Mouse (Mus musculus) telencephalon, adult 2 months (tissue): Measurements from ENCODE around the gene Kcnb1.

Source experiments
- DNase-seq: peaks from one replicate; pipeline ENCODE4 v3.0.0-alpha.2; 2011; ENCODE audit warnings: low read depth, low spot score

The Kcnb1 gene

GRCm38 (mm10) chr2:167167515-167168212, 22.3 kb downstream of the Kcnb1 start:
- DNase-seq: no peak

- no peak for DNase-seq
Measured at GRCm38 (mm10) chr2:167163600-167163999, 26.4 kb downstream of the Kcnb1 start.

GRCm38 (mm10) chr2:167163134-167163533, 26.8 kb downstream of the Kcnb1 start:
- DNase-seq: no peak

GRCm38 (mm10) chr2:167162516-167163021, 27.4 kb downstream of the Kcnb1 start:
- DNase-seq: no peak

- DNase-seq: no peak
Measured at GRCm38 (mm10) chr2:167159721-167160120, 30.2 kb downstream of the Kcnb1 start.

- no peak for DNase-seq
Measured at GRCm38 (mm10) chr2:167158780-167159179, 31.2 kb downstream of the Kcnb1 start.

GRCm38 (mm10) chr2:167156118-167156715, 33.7 kb downstream of the Kcnb1 start:
- DNase-seq: no peak

- DNase-seq: no peak
Measured at GRCm38 (mm10) chr2:167155541-167155973, 34.4 kb downstream of the Kcnb1 start.

GRCm38 (mm10) chr2:167150880-167151279, 39.1 kb downstream of the Kcnb1 start:
- no peak for DNase-seq

- no peak for DNase-seq
Measured at GRCm38 (mm10) chr2:167150135-167150534, 39.8 kb downstream of the Kcnb1 start.

GRCm38 (mm10) chr2:167149035-167149434, 40.9 kb downstream of the Kcnb1 start:
- no peak for DNase-seq

GRCm38 (mm10) chr2:167147708-167148107, 42.2 kb downstream of the Kcnb1 start:
- no peak for DNase-seq

- no peak for DNase-seq
Measured at GRCm38 (mm10) chr2:167145904-167146303, 44.1 kb downstream of the Kcnb1 start.

GRCm38 (mm10) chr2:167144439-167145307, 45.3 kb downstream of the Kcnb1 start:
- DNase-seq: peak; percentile 90

- DNase-seq: no peak
Measured at GRCm38 (mm10) chr2:167143914-167144313, 46.0 kb downstream of the Kcnb1 start.

GRCm38 (mm10) chr2:167142282-167142681, 47.7 kb downstream of the Kcnb1 start:
- no peak for DNase-seq

GRCm38 (mm10) chr2:167141810-167142209, 48.1 kb downstream of the Kcnb1 start:
- no peak for DNase-seq

- DNase-seq: no peak
Measured at GRCm38 (mm10) chr2:167139801-167140269, 50.1 kb downstream of the Kcnb1 start.

GRCm38 (mm10) chr2:167138611-167139010, 51.3 kb downstream of the Kcnb1 start:
- DNase-seq: no peak

- peak; percentile 91 for DNase-seq
Measured at GRCm38 (mm10) chr2:167136909-167137308, 53.0 kb downstream of the Kcnb1 start.

GRCm38 (mm10) chr2:167132041-167132440, 57.9 kb downstream of the Kcnb1 start:
- DNase-seq: no peak
